Mouse (Mus musculus): ENCODE measurements at regions not wholly inside any gene's neighbourhood (a gene's known extent, or its start where the extent isn't known, plus 50 kb on each side); places are given as distances from the start of the nearest gene placed in this dataset.
A peak's percentile ranks its signal among the peaks of the same experiment; 100 is the strongest.

GRCm38 (mm10) chr19:56017524-56017923 lies 269.4 kb upstream of the Habp2 start:
- H3K4me1 ChIP-seq = peaks cover 66% of the 10 kb centered on the region
- no peak for DNase-seq (ENCODE audit: low spot score)
- H3K9me3 ChIP-seq = no peaks in the 10 kb centered on the region
- H3K4me3 ChIP-seq = no peak overlapping the region
- H3K27ac ChIP-seq (replicated peaks) = peak overlapping the region; percentile 75
- H3K27me3 ChIP-seq (replicated peaks; ENCODE audit: low read depth, poor library complexity, severe bottlenecking) = peaks cover 17% of the 10 kb centered on the region
- 53% methylated on average over 7 of the region's 7 CpGs for WGBS
- H3K36me3 ChIP-seq (replicated peaks) = no peaks in the 10 kb centered on the region

- Histone ChIP-seq H3K4me3 (no peak overlapping the region), H3K27ac (replicated peaks) (peak overlapping the region; percentile 75), H3K27me3 (replicated peaks; ENCODE audit: low read depth, poor library complexity, severe bottlenecking) (peaks cover 15% of the 10 kb centered on the region), H3K4me1 (peaks cover 74% of the 10 kb centered on the region), H3K9me3 (no peaks in the 10 kb centered on the region), H3K36me3 (replicated peaks) (no peaks in the 10 kb centered on the region)
- DNase-seq (ENCODE audit: low spot score) = peak; percentile 85
- WGBS = 18% methylated on average over 7 of the region's 7 CpGs
Observed at GRCm38 (mm10) chr19:56019143-56019542, 267.8 kb upstream of the Habp2 start.

GRCm38 (mm10) chr19:56022348-56022747 lies 264.6 kb upstream of the Habp2 start:
- 31% methylated on average over 6 of the region's 6 CpGs for WGBS
- Histone ChIP-seq H3K4me1 (peaks cover 49% of the 10 kb centered on the region), H3K36me3 (replicated peaks) (no peaks in the 10 kb centered on the region), H3K27ac (replicated peaks) (peak overlapping the region; percentile 51), H3K9me3 (peaks cover 10% of the 10 kb centered on the region), H3K27me3 (replicated peaks; ENCODE audit: low read depth, poor library complexity, severe bottlenecking) (peaks cover 4% of the 10 kb centered on the region; the same call in 1 of the 2 replicates), H3K4me3 (no peak overlapping the region)
- peak; percentile 67 for DNase-seq (ENCODE audit: low spot score)

DNA sequence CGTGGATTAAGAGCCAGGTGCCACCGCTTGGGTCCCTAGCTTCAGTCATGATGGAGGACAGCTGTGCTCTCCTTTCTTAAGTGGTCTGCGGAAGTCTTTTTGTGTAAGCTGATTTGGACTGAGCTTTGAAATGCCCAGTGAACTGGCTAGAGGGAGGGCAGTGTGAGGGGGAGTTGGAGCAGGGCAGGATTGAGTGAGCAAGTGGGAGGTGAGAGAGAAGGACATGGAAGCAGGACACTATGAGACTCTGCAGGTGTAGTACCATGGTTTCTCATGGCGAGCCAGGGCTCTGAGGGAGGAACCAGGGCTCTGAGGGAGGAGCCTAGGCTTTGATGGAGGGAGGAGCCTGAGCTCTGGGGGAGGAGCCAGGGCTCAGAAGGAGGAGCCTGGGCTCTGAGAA lies 262.3 kb upstream of the Habp2 start:
- Histone ChIP-seq H3K9me3 (peaks cover 16% of the 10 kb centered on the region), H3K4me3 (no peak overlapping the region), H3K27me3 (replicated peaks; ENCODE audit: low read depth, poor library complexity, severe bottlenecking) (no peaks in the 10 kb centered on the region; the same call in 1 of the 2 replicates), H3K4me1 (peaks cover 36% of the 10 kb centered on the region), H3K27ac (replicated peaks) (no peak overlapping the region), H3K36me3 (replicated peaks) (no peaks in the 10 kb centered on the region)
- no peak for DNase-seq (ENCODE audit: low spot score)
- 84% methylated on average over 4 of the region's 4 CpGs for WGBS

DNA sequence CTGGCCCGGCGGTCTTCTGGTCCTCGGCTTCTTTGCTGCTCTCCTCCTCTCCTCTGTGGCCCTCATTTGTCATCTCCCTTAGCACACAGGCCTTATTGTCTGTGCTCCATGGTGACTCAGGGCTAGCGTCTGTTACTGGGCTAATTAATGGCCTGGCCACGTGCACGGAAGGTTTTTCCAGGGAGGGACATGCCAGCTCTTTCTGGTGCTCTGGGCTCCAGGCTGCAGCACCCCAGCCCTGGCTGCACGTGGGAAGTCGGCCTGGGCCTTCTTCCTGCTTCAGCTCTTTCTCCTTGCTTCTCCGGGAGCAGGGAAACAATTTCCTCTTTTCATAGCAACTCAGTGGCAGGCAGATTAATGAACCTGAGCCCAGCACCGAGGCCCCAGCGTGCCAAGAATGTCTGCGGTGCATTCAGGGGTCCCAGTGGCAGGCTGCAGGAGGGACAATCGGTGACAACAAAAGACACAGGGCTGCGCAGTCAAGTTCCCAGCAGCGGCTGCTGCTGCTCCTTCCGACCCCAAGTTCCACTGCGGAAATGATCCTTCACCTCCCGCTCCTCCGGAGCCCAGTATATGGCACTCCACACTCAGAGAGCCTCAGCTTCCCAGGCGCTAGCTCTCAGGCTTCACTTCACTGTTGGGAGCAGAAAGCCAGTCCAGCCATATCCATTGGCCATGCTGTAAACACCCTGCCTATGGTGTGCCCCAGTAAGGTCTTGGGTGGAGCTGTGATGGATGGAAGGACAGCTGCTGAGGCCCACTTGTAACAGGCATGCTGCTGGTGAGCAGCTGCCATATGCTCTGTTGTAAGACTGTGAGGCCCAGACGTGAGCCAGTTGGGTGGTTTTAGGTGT lies 257.3 kb upstream of the Habp2 start:
- Histone ChIP-seq H3K4me3 (peak overlapping the region; percentile 25; the same call in 1 of the 2 replicates), H3K9me3 (peaks cover 16% of the 10 kb centered on the region), H3K27me3 (replicated peaks; ENCODE audit: low read depth, poor library complexity, severe bottlenecking) (no peaks in the 10 kb centered on the region), H3K27ac (replicated peaks) (peak overlapping the region; percentile 89), H3K36me3 (replicated peaks) (no peaks in the 10 kb centered on the region), H3K4me1 (peaks cover 23% of the 10 kb centered on the region)
- WGBS = 26% methylated on average over 21 of the region's 21 CpGs
- peak; percentile 55 for DNase-seq (ENCODE audit: low spot score)

GRCm38 (mm10) chr19:56030401-56030925 lies 256.5 kb upstream of the Habp2 start:
- H3K27me3 ChIP-seq (replicated peaks; ENCODE audit: low read depth, poor library complexity, severe bottlenecking) = no peaks in the 10 kb centered on the region
- H3K36me3 ChIP-seq (replicated peaks) = no peaks in the 10 kb centered on the region
- peaks cover 25% of the 10 kb centered on the region for H3K4me1 ChIP-seq
- peak overlapping the region; percentile 89 for H3K27ac ChIP-seq (replicated peaks)
- WGBS = 71% methylated on average over 4 of the region's 4 CpGs
- no peak for DNase-seq (ENCODE audit: low spot score)
- H3K4me3 ChIP-seq = no peak overlapping the region
- peaks cover 16% of the 10 kb centered on the region for H3K9me3 ChIP-seq

DNA sequence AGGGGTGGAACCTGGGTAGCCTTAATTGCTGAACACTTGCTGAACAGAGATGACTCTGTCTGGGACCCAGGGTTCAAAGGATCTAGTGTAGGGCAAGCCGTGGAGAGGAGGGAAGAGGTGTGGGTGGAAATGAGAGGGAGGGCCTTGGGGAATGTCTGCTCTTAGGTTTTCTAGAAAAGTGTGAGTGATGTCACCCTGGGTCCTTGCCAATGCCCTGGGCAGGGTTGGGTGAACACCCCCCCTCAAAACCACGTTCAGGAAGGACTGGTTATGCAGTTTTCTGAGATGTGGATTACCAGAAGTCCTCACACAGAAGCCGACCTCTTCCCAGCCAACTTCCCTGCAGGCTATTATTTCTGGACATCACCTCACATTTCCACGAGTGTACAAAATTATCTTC lies 252.4 kb upstream of the Habp2 start:
- no peak for DNase-seq (ENCODE audit: low spot score)
- 57% methylated on average over 4 of the region's 4 CpGs for WGBS

DNA sequence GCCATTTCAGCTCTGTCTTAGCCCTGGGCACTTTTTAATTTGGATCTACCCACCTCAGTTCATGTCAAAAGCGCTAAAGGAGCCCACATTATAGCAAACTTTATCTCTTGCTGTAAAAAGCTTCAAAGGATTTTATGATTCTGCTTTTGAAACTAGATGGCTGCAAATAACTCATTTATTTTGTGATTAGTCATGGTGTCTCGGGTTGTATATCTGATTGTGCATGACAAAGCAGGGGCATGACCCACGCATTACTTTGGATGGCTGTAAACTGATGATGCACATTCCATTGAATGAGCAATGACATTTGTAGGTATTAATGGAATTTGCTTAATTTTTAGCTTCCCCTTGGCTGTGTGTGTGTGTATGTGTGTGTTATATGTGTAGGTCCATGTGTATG lies 249.4 kb upstream of the Habp2 start:
- no peak for DNase-seq (ENCODE audit: low spot score)
- H3K36me3 ChIP-seq (replicated peaks) = no peaks in the 10 kb centered on the region
- WGBS = 85% methylated on average over 3 of the region's 3 CpGs
- H3K4me3 ChIP-seq = no peak overlapping the region
- H3K27me3 ChIP-seq (replicated peaks; ENCODE audit: low read depth, poor library complexity, severe bottlenecking) = peaks cover 13% of the 10 kb centered on the region
- peaks cover 6% of the 10 kb centered on the region; the same call in 1 of the 2 replicates for H3K4me1 ChIP-seq
- H3K27ac ChIP-seq (replicated peaks) = no peak overlapping the region
- no peaks in the 10 kb centered on the region for H3K9me3 ChIP-seq

More for the DNA sequence above, 252.4 kb upstream of the Habp2 start:
- H3K27ac ChIP-seq (replicated peaks) = no peak overlapping the region
- H3K27me3 ChIP-seq (replicated peaks; ENCODE audit: low read depth, poor library complexity, severe bottlenecking) = peaks cover 13% of the 10 kb centered on the region
- H3K36me3 ChIP-seq (replicated peaks) = no peaks in the 10 kb centered on the region
- peaks cover 20% of the 10 kb centered on the region for H3K4me1 ChIP-seq
- H3K4me3 ChIP-seq = no peak overlapping the region
- no peaks in the 10 kb centered on the region for H3K9me3 ChIP-seq

GRCm38 (mm10) chr19:56039091-56040004 lies 247.6 kb upstream of the Habp2 start:
- 84% methylated on average over 17 of the region's 17 CpGs for WGBS
- H3K27me3 ChIP-seq (replicated peaks; ENCODE audit: low read depth, poor library complexity, severe bottlenecking) = peaks cover 13% of the 10 kb centered on the region
- H3K4me3 ChIP-seq = no peak overlapping the region
- H3K27ac ChIP-seq (replicated peaks) = no peak overlapping the region
- H3K36me3 ChIP-seq (replicated peaks) = no peaks in the 10 kb centered on the region
- DNase-seq (ENCODE audit: low spot score) = no peak
- no peaks in the 10 kb centered on the region for H3K9me3 ChIP-seq
- H3K4me1 ChIP-seq = peaks cover 6% of the 10 kb centered on the region; the same call in 1 of the 2 replicates

- WGBS = 91% methylated on average over 3 of the region's 3 CpGs
- no peak for DNase-seq (ENCODE audit: low spot score)
- no peaks in the 10 kb centered on the region for H3K36me3 ChIP-seq (replicated peaks)
Observed at GRCm38 (mm10) chr19:56041930-56042329, 245.0 kb upstream of the Habp2 start.

DNA sequence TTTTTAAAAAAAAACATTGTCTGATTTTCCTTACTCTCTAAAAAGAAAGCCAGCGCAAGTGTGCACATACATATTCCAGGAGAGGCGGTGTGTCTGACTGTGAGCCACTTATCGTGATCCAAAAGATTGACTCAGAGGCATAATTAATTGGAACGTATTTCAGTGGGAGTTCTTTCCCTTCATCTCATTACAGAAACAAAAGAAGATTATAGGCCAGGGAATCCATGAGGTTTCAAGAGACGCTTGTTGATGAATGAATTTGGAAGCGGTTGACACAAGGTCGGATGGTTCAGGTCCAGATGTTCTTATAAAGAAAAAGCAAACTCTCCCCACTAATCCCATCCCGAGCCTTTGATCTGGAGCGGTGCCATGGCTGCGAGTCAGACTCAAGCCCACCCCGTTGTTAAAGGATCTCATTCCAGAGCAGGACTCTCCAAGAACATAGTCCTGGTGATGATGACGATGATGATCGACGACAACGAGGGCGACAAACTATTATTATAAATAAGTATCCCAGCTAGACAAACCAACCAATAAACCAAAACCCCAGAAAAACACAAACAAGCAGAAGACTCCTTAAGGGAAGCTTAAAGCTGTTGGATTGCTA lies 240.1 kb upstream of the Habp2 start:
- no peak for DNase-seq (ENCODE audit: low spot score)
- WGBS = 84% methylated on average over 16 of the region's 16 CpGs
- Histone ChIP-seq H3K9me3 (no peaks in the 10 kb centered on the region), H3K4me1 (no peaks in the 10 kb centered on the region), H3K4me3 (no peak overlapping the region), H3K27ac (replicated peaks) (no peak overlapping the region), H3K36me3 (replicated peaks) (no peaks in the 10 kb centered on the region), H3K27me3 (replicated peaks; ENCODE audit: low read depth, poor library complexity, severe bottlenecking) (0 out of 2 replicates have a peak, but pooled peaks cover 3% of the 10 kb centered on the region)

More at GRCm38 (mm10) chr19:56041930-56042329, 245.0 kb upstream of the Habp2 start:
- Histone ChIP-seq H3K27me3 (replicated peaks; ENCODE audit: low read depth, poor library complexity, severe bottlenecking) (peaks cover 5% of the 10 kb centered on the region), H3K9me3 (no peaks in the 10 kb centered on the region), H3K4me3 (no peak overlapping the region), H3K4me1 (peaks cover 3% of the 10 kb centered on the region; the same call in 1 of the 2 replicates), H3K27ac (replicated peaks) (no peak overlapping the region)

- no peaks in the 10 kb centered on the region for H3K36me3 ChIP-seq (replicated peaks)
- peaks cover 13% of the 10 kb centered on the region for H3K4me1 ChIP-seq
- DNase-seq (ENCODE audit: low spot score) = no peak
- H3K27ac ChIP-seq (replicated peaks) = no peak overlapping the region
- no peak overlapping the region for H3K4me3 ChIP-seq
- 93% methylated on average over 8 of the region's 8 CpGs for WGBS
- H3K9me3 ChIP-seq = no peaks in the 10 kb centered on the region
- peaks cover 14% of the 10 kb centered on the region for H3K27me3 ChIP-seq (replicated peaks; ENCODE audit: low read depth, poor library complexity, severe bottlenecking)
Observed at GRCm38 (mm10) chr19:56054186-56054585, 232.8 kb upstream of the Habp2 start.

Measured in embryonic facial prominence, embryonic 10.5 days (tissue).